Mouse (Mus musculus) embryonic facial prominence, embryonic 11.5 days (tissue): ENCODE data around the gene Rufy3. TPM values are rescaled to one million over a fixed set of nuclear protein-coding genes. Genes with fewer than 3 reads are reported as not detected.

Experiments
- ATAC-seq: fragments of 200-750 bp; cut with Nextera tagmentation; replicated peaks from 2 replicates; pipeline ENCODE4 v1.8.0; 2017; ENCODE audit warnings: low read depth; ENCODE audit not compliant: insufficient number of reproducible peaks, low FRiP score, low TSS enrichment
- DNase-seq: peaks from one replicate; pipeline ENCODE4 v3.0.0-alpha.2; 2015; ENCODE audit warnings: low spot score
- H3K27ac ChIP-seq: fragments of 300-500 bp; sonication (generic); replicated peaks from 2 replicates; pipeline ENCODE4 v1.5.1; 2014; ENCODE audit warnings: mild to moderate bottlenecking, low read depth, low read length, control low read depth
- H3K27me3 ChIP-seq: fragments of 300-500 bp; sonication (generic); 2 replicates; pipeline ENCODE4 v1.6.1; 2014; ENCODE audit warnings: mild to moderate bottlenecking, low read length, moderate library complexity, mixed read lengths; ENCODE audit not compliant: control insufficient read depth, insufficient read depth
- H3K36me3 ChIP-seq: fragments of 300-500 bp; sonication (generic); replicated peaks from 2 replicates; pipeline ENCODE4 v1.6.1; 2014; ENCODE audit warnings: low read depth, mild to moderate bottlenecking, low read length, moderate library complexity, mixed read lengths; ENCODE audit not compliant: control insufficient read depth, insufficient read depth
- H3K4me1 ChIP-seq: fragments of 300-500 bp; sonication (generic); 2 replicates; pipeline ENCODE4 v1.6.1; 2014; ENCODE audit warnings: low read length, mixed read lengths; ENCODE audit not compliant: control insufficient read depth, insufficient read depth
- H3K4me2 ChIP-seq: fragments of 300-500 bp; sonication (generic); 2 replicates; pipeline ENCODE4 v1.6.1; 2014; ENCODE audit warnings: low read depth, mild to moderate bottlenecking, control low read depth, low read length, moderate library complexity
- H3K4me3 ChIP-seq: fragments of 300-500 bp; sonication (generic); 2 replicates; pipeline ENCODE4 v1.5.1; 2014; ENCODE audit warnings: low read depth, low read length, control low read depth
- H3K9ac ChIP-seq: fragments of 300-500 bp; sonication (generic); replicated peaks from 2 replicates; pipeline ENCODE4 v1.6.1; 2014; ENCODE audit warnings: mild to moderate bottlenecking, control low read depth, low read length
- H3K9me3 ChIP-seq: fragments of 300-500 bp; sonication (generic); replicated peaks from 2 replicates; pipeline ENCODE4 v1.6.1; 2016; ENCODE audit warnings: mild to moderate bottlenecking, low read length, inconsistent platforms, mixed read lengths; ENCODE audit not compliant: control insufficient read depth
- whole genome bisulfite sequencing: fragments of 180-500 bp; shearing (Covaris S2); extraction: QIAGEN DNeasy Blood & Tissue Kit; methylation state at CpG from one replicate; pipeline ENCODE4 v1.1.7; 2014; 5-methylcytosine and 5-hydroxymethylcytosine counted together
- polyA plus RNA-seq: library from polyadenylated mRNA; unstranded; fragments of >200 nt; fragmentation: Nextera tagmentation; extraction: Ambion mirVana; gene quantifications from 2 replicates; pipeline ENCODE4 v1.2.1, GENCODE M21; 2014

Rufy3 gene
- polyA plus RNA-seq, 1 experiment from 2014 or later: 34.1 TPM

- peak overlapping the region; percentile 99 for H3K9ac ChIP-seq
- peak overlapping the region; percentile 96 for H3K4me3 ChIP-seq
- no peaks in the 10 kb centered on the region; the same call in 1 of the 2 replicates for H3K36me3 ChIP-seq
- ATAC-seq (no peak; the same call in 1 of the 2 replicates), DNase-seq (peak; percentile 40)
- no peaks in the 10 kb centered on the region for H3K9me3 ChIP-seq
- no peaks in the 10 kb centered on the region for H3K4me1 ChIP-seq
- H3K27me3 ChIP-seq: no peaks in the 10 kb centered on the region
- H3K4me2 ChIP-seq: peak overlapping the region; percentile 87
- under 1% methylated on average over 45 of the region's 47 CpGs for WGBS
- peak overlapping the region; percentile 94 for H3K27ac ChIP-seq
These were observed 110.0 kb downstream of the Rufy3 start for GRCm38 (mm10) chr5:88674703-88675442.

- under 1% methylated on average over 94 of the region's 127 CpGs for WGBS
- no peaks in the 10 kb centered on the region for H3K9me3 ChIP-seq
- peak within 1 kb of the TSS; percentile 87 for H3K4me2 ChIP-seq
- H3K9ac ChIP-seq: peak within 1 kb of the TSS; percentile 99
- H3K27me3 ChIP-seq: no peaks in the 10 kb centered on the region
- ATAC-seq: peak; percentile 94
- no peaks in the 10 kb centered on the region; the same call in 1 of the 2 replicates for H3K36me3 ChIP-seq
- DNase-seq: peak; percentile 94
- H3K27ac ChIP-seq: peak within 1 kb of the TSS; percentile 94
- no peaks in the 10 kb centered on the region for H3K4me1 ChIP-seq
- H3K4me3 ChIP-seq: peak within 1 kb of the TSS; percentile 96
These were observed 110.9 kb downstream of the Rufy3 start, which contains the start of gene Grsf1 for GRCm38 (mm10) chr5:88675443-88676387. Gene Grsf1, minus strand, starts transcription at chr5:88676171.

- DNase-seq (no peak), ATAC-seq (no peak)
- 60% methylated on average over 7 of the region's 7 CpGs for WGBS
- H3K9me3 ChIP-seq: no peaks in the 10 kb centered on the region
- no peaks in the 10 kb centered on the region for H3K27me3 ChIP-seq
- no peak overlapping the region for H3K27ac ChIP-seq
- no peaks in the 10 kb centered on the region for H3K36me3 ChIP-seq
- no peak overlapping the region for H3K9ac ChIP-seq
- H3K4me1 ChIP-seq: no peaks in the 10 kb centered on the region
- H3K4me3 ChIP-seq: no peak overlapping the region
- no peak overlapping the region for H3K4me2 ChIP-seq
These were observed 114.1 kb downstream of the Rufy3 start for GRCm38 (mm10) chr5:88678929-88679328.

- DNase-seq: no peak
- Histone ChIP-seq H3K36me3 (no peaks in the 10 kb centered on the region), H3K9ac (no peak overlapping the region), H3K4me2 (no peak overlapping the region), H3K4me1 (no peaks in the 10 kb centered on the region), H3K4me3 (no peak overlapping the region), H3K27ac (no peak overlapping the region), H3K27me3 (no peaks in the 10 kb centered on the region), H3K9me3 (no peaks in the 10 kb centered on the region)
- 21% methylated on average over 6 of the region's 6 CpGs for WGBS
- no peak for ATAC-seq
These were observed 114.5 kb downstream of the Rufy3 start for GRCm38 (mm10) chr5:88679341-88679740.

- H3K27ac ChIP-seq: no peak overlapping the region
- no peaks in the 10 kb centered on the region for H3K9me3 ChIP-seq
- no peaks in the 10 kb centered on the region for H3K36me3 ChIP-seq
- DNase-seq: no peak
- no peak overlapping the region for H3K4me3 ChIP-seq
- H3K9ac ChIP-seq: no peak overlapping the region
- H3K4me1 ChIP-seq: no peaks in the 10 kb centered on the region
- 90% methylated on average over 6 of the region's 6 CpGs for WGBS
- H3K4me2 ChIP-seq: no peak overlapping the region
- no peaks in the 10 kb centered on the region for H3K27me3 ChIP-seq
- no peak for ATAC-seq
These were observed 115.7 kb downstream of the Rufy3 start for GRCm38 (mm10) chr5:88680567-88680966.

- Histone ChIP-seq H3K36me3 (no peaks in the 10 kb centered on the region), H3K27me3 (no peaks in the 10 kb centered on the region), H3K4me3 (no peak overlapping the region), H3K9ac (no peak overlapping the region), H3K27ac (no peak overlapping the region), H3K4me1 (no peaks in the 10 kb centered on the region), H3K4me2 (no peak overlapping the region), H3K9me3 (no peaks in the 10 kb centered on the region)
- WGBS: 83% methylated on average over 9 of the region's 9 CpGs
- ATAC-seq (no peak), DNase-seq (no peak)
These were observed 118.9 kb downstream of the Rufy3 start for GRCm38 (mm10) chr5:88683706-88684105.

- Histone ChIP-seq H3K36me3 (no peaks in the 10 kb centered on the region), H3K9me3 (no peaks in the 10 kb centered on the region), H3K4me3 (no peak overlapping the region), H3K27me3 (no peaks in the 10 kb centered on the region), H3K9ac (no peak overlapping the region), H3K4me1 (no peaks in the 10 kb centered on the region), H3K4me2 (no peak overlapping the region), H3K27ac (no peak overlapping the region)
- no peak for DNase-seq
- 39% methylated on average over 3 of the region's 3 CpGs for WGBS
- ATAC-seq: no peak
These were observed 119.4 kb downstream of the Rufy3 start for GRCm38 (mm10) chr5:88684226-88684625.

- Histone ChIP-seq H3K36me3 (no peaks in the 10 kb centered on the region), H3K27me3 (no peaks in the 10 kb centered on the region), H3K4me3 (no peak overlapping the region), H3K9ac (no peak overlapping the region), H3K9me3 (no peaks in the 10 kb centered on the region), H3K4me1 (no peaks in the 10 kb centered on the region), H3K4me2 (no peak overlapping the region), H3K27ac (no peak overlapping the region)
- 17% methylated on average over 6 of the region's 6 CpGs for WGBS
- DNase-seq (no peak), ATAC-seq (no peak)
These were observed 120.5 kb downstream of the Rufy3 start for GRCm38 (mm10) chr5:88685306-88685705.
